Mouse (Mus musculus) thymus, postnatal 4 days (tissue): ENCODE measurements at regions not wholly inside any gene's neighbourhood (a gene's known extent, or its start where the extent isn't known, plus 50 kb on each side); places are given as distances from the start of the nearest gene placed in this dataset.

Experiments used
- DNase-seq: peaks from one replicate; pipeline ENCODE4 v3.0.0; 2021

GRCm38 (mm10) chr3:38397615-38397956 is 87.1 kb downstream of the Ankrd50 start:
- DNase-seq, result no peak

GRCm38 (mm10) chr3:38396760-38397614 is 87.7 kb downstream of the Ankrd50 start:
- DNase-seq, result no peak

- DNase-seq, result no peak
Measured at GRCm38 (mm10) chr3:38394308-38394707, 90.3 kb downstream of the Ankrd50 start.

GRCm38 (mm10) chr3:38389647-38390046 is 95.0 kb downstream of the Ankrd50 start:
- no peak for DNase-seq

GRCm38 (mm10) chr3:38388961-38389360 is 95.7 kb downstream of the Ankrd50 start:
- DNase-seq, result no peak

- DNase-seq, result no peak
Measured at GRCm38 (mm10) chr3:38382743-38383142, 101.9 kb downstream of the Ankrd50 start.

GRCm38 (mm10) chr3:38381623-38382022 is 103.0 kb downstream of the Ankrd50 start:
- DNase-seq, result no peak

GRCm38 (mm10) chr3:38373690-38374089 is 111.0 kb downstream of the Ankrd50 start:
- DNase-seq, result no peak

- DNase-seq, result no peak
Measured at GRCm38 (mm10) chr3:38371702-38372101, 112.9 kb downstream of the Ankrd50 start.

- no peak for DNase-seq
Measured at GRCm38 (mm10) chr3:38363888-38364287, 120.8 kb downstream of the Ankrd50 start.

GRCm38 (mm10) chr3:38361411-38361810 is 123.2 kb downstream of the Ankrd50 start:
- DNase-seq, result no peak

GRCm38 (mm10) chr3:38360974-38361373 is 123.7 kb downstream of the Ankrd50 start:
- no peak for DNase-seq

GRCm38 (mm10) chr3:38360421-38360921 is 124.2 kb downstream of the Ankrd50 start:
- no peak for DNase-seq

GRCm38 (mm10) chr3:38357905-38358491 is 126.6 kb downstream of the Ankrd50 start:
- DNase-seq, result no peak

- DNase-seq, result no peak
Measured at GRCm38 (mm10) chr3:38344283-38344682, 140.4 kb downstream of the Ankrd50 start.

GRCm38 (mm10) chr3:38341666-38342065 is 143.0 kb downstream of the Ankrd50 start:
- DNase-seq, result no peak

- no peak for DNase-seq
Measured at GRCm38 (mm10) chr3:38333321-38333910, 151.2 kb downstream of the Ankrd50 start.

- DNase-seq, result no peak
Measured at GRCm38 (mm10) chr3:38331169-38331568, 153.5 kb downstream of the Ankrd50 start.

GRCm38 (mm10) chr3:38327286-38327685 is 157.4 kb downstream of the Ankrd50 start:
- DNase-seq, result no peak

- DNase-seq, result no peak
Measured at GRCm38 (mm10) chr3:38326211-38326610, 158.4 kb downstream of the Ankrd50 start.

GRCm38 (mm10) chr3:38324663-38325062 is 160.0 kb downstream of the Ankrd50 start:
- DNase-seq, result no peak

GRCm38 (mm10) chr3:38322426-38322825 is 162.2 kb downstream of the Ankrd50 start:
- no peak for DNase-seq

- DNase-seq, result no peak
Measured at GRCm38 (mm10) chr3:38321620-38322019, 163.0 kb downstream of the Ankrd50 start.

- no peak for DNase-seq
Measured at GRCm38 (mm10) chr3:38320998-38321397, 163.6 kb downstream of the Ankrd50 start.
